Comparison of ENCODE assay signal across 13 mouse cellular contexts in the genomic region with DNA sequence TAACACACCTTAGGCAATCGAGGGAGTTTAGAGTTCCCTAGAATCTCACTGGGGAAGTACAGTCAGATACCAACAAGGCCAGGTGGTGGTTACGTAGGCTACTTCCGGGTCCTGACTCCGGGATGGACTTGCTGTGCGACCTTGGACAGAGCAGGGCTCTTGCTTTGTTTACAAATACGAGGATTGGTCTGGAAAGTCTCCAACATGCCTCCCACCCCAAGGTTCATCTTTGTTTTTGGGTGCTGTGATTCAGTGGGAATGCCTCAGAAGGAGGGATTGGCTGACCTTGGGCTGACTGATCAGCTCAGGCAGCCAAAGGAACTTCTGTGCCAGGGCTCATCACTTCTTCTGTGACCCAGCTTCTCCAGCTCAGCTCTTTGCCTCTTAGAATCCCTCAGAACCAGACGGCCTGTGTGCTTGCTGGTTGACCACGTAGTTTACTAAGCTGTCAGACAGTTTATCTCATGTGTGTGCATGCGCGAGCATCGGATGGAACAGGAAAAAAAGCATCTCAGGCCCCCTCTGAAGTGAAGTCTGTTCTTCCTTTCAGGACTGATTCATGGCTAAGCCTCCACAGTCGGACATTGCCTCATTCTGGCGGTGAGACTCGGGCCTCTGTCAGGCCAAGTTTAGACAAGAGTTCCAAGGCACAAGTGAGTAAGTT. TPM values are rescaled to one million over a fixed set of nuclear protein-coding genes. Genes with fewer than 3 reads are reported as not detected.
DNase-seq lines count a peak whose midpoint lies in the region; ATAC-seq and TF ChIP-seq lines count a peak whose summit lies in the region.
"Had no signal": no experiment of that assay in that cellular context is flagged by ENCODE, and none has a peak within 500 bp of the region (broad histone marks: within the 10 kb centered on the region; RNA-seq: fewer than 3 reads in every experiment).

No protein-coding gene starts in this region.

- no peak overlapping the region for H3K27ac ChIP-seq in kidney, adult 2 months (ENCODE audit: insufficient read depth, low read depth, low read length)
- H3K27ac ChIP-seq in heart, embryonic 13.5 days (replicated peaks), result 0 out of 2 replicates have a peak overlapping the region, but pooled peaks have one; percentile 8
- no peak overlapping the region for H3K27ac ChIP-seq in forebrain, embryonic 12.5 days
- H3K27ac ChIP-seq: embryonic facial prominence, embryonic 13.5 days; layer of hippocampus, adult 2 months; liver, embryonic 15.5 days; neural tube, embryonic 12.5 days had no signal

- H3K4me3 ChIP-seq in kidney, adult 2 months (ENCODE audit: insufficient read depth, low read depth, low read length), result no peak overlapping the region
- no peak overlapping the region for H3K4me3 ChIP-seq in heart, embryonic 13.5 days
- no peak overlapping the region for H3K4me3 ChIP-seq in forebrain, embryonic 12.5 days (replicated peaks)
- H3K4me3 ChIP-seq: embryonic facial prominence, embryonic 13.5 days; layer of hippocampus, adult 2 months; liver, embryonic 15.5 days; neural tube, embryonic 12.5 days had no signal

- ATAC-seq in heart, embryonic 13.5 days (ENCODE audit: extremely low read depth, insufficient number of reproducible peaks, low FRiP score, low TSS enrichment), result no peak
- no peak for ATAC-seq in forebrain, embryonic 12.5 days (ENCODE audit: low FRiP score)

- WGBS in kidney, adult 2 months, result 78% methylated on average over 14 of the region's 14 CpGs
- 68% methylated on average over 14 of the region's 14 CpGs for WGBS in heart, embryonic 13.5 days
- WGBS in forebrain, embryonic 12.5 days, result 86% methylated on average over 14 of the region's 14 CpGs

- peak; percentile 11 for DNase-seq in kidney, adult 2 months
- DNase-seq in kidney, postnatal 14 days, result no peak
- peak; percentile 88 for DNase-seq in adrenal gland, adult 2 months
- DNase-seq in lung, postnatal 4 days, result peak; percentile 54 to 81
- DNase-seq in cerebellum, adult 18-20 months, result no peak
- DNase-seq in right cerebral cortex, postnatal 36 days (ENCODE audit: low spot score in 2 of 2), result no peak

- TF ChIP-seq CTCF in kidney, adult 2 months (conservative IDR thresholded peaks at IDR 0.05; ENCODE audit: insufficient read depth, insufficient read length, low read depth, low read length), result no peak

- no peaks in the 10 kb centered on the region for H3K4me1 ChIP-seq in kidney, adult 2 months (ENCODE audit: control insufficient read depth, insufficient read depth, low read length)
- peaks cover 60% of the 10 kb centered on the region for H3K4me1 ChIP-seq in heart, embryonic 13.5 days
- peaks cover 10% of the 10 kb centered on the region; the same call in 1 of the 2 replicates for H3K4me1 ChIP-seq in forebrain, embryonic 12.5 days
- H3K4me1 ChIP-seq: liver, embryonic 15.5 days had no signal

- no peaks in the 10 kb centered on the region for H3K9me3 ChIP-seq in heart, embryonic 13.5 days
- H3K9me3 ChIP-seq in forebrain, embryonic 12.5 days, result no peaks in the 10 kb centered on the region
- H3K9me3 ChIP-seq: embryonic facial prominence, embryonic 13.5 days; liver, embryonic 15.5 days; neural tube, embryonic 12.5 days had no signal

- H3K9ac ChIP-seq in heart, embryonic 13.5 days, result no peak overlapping the region
- no peak overlapping the region for H3K9ac ChIP-seq in forebrain, embryonic 12.5 days
- H3K9ac ChIP-seq: embryonic facial prominence, embryonic 13.5 days; liver, embryonic 15.5 days; neural tube, embryonic 12.5 days had no signal

- H3K36me3 ChIP-seq in kidney, adult 2 months (ENCODE audit: control insufficient read depth, insufficient read depth, low read length), result no peaks in the 10 kb centered on the region
- H3K36me3 ChIP-seq in heart, embryonic 13.5 days, result no peaks in the 10 kb centered on the region
- H3K36me3 ChIP-seq in forebrain, embryonic 12.5 days (replicated peaks), result no peaks in the 10 kb centered on the region
- H3K36me3 ChIP-seq: embryonic facial prominence, embryonic 13.5 days; liver, embryonic 15.5 days; neural tube, embryonic 12.5 days had no signal

- TF ChIP-seq POLR2A in kidney, adult 2 months (IDR thresholded peaks at IDR 0.05; ENCODE audit: low read depth, low read length), result no peak

- H3K4me2 ChIP-seq in heart, embryonic 13.5 days, result no peak overlapping the region
- H3K4me2 ChIP-seq in forebrain, embryonic 12.5 days, result no peak overlapping the region
- H3K4me2 ChIP-seq: embryonic facial prominence, embryonic 13.5 days; liver, embryonic 15.5 days; neural tube, embryonic 12.5 days had no signal

- H3K27me3 ChIP-seq in kidney, adult 2 months (replicated peaks; ENCODE audit: control insufficient read depth, insufficient read depth, low read length), result no peaks in the 10 kb centered on the region
- no peaks in the 10 kb centered on the region for H3K27me3 ChIP-seq in heart, embryonic 13.5 days (replicated peaks)
- H3K27me3 ChIP-seq in forebrain, embryonic 12.5 days, result peaks cover 12% of the 10 kb centered on the region; the same call in 1 of the 2 replicates
- H3K27me3 ChIP-seq: embryonic facial prominence, embryonic 13.5 days; liver, embryonic 15.5 days; neural tube, embryonic 12.5 days had no signal

RNA-seq across cellular contexts. Expression of a gene that starts 20.7 kb away (rescaled TPM):
- polyA plus RNA-seq in kidney, adult 2 months (2012; rRNA removed), result 18.8 and 20.8 TPM in 2 replicates
- total RNA-seq in adrenal gland, adult 2 months (2021), result 10 to 100 TPM; 30.7 to 69.6 TPM
- 80.5 and 129 TPM in 2 replicates for polyA plus RNA-seq in adrenal gland, adult 2 months (2012; rRNA removed)
- 59.4 and 64.5 TPM in 2 replicates for polyA plus RNA-seq in heart, embryonic 13.5 days (2015; fragmentation: Nextera tagmentation; extraction: Ambion mirVana)
- polyA plus RNA-seq in forebrain, embryonic 12.5 days (2016; fragmentation: Nextera tagmentation; extraction: Ambion mirVana), result 21.4 and 24.0 TPM in 2 replicates

RNA-seq across cellular contexts. Expression of a gene that starts 40.3 kb away (rescaled TPM):
- 0.19 TPM in 2 replicates for polyA plus RNA-seq in kidney, adult 2 months (2012; rRNA removed)
- total RNA-seq in adrenal gland, adult 2 months (2021), result under 1 TPM in 1 of 2 experiments, not detected in 1; 0.49 TPM
- not detected in 2 replicates for polyA plus RNA-seq in adrenal gland, adult 2 months (2012; rRNA removed)
- 0.19 and 3.0 TPM in 2 replicates for polyA plus RNA-seq in heart, embryonic 13.5 days (2015; fragmentation: Nextera tagmentation; extraction: Ambion mirVana)
- polyA plus RNA-seq in forebrain, embryonic 12.5 days (2016; fragmentation: Nextera tagmentation; extraction: Ambion mirVana), result not detected in 2 replicates
- total RNA-seq: layer of hippocampus, adult 2 months had no signal
- polyA plus RNA-seq: embryonic facial prominence, embryonic 13.5 days; heart, postnatal 0 days; neural tube, embryonic 12.5 days had no signal

Comparison
In these comparisons a context has a peak if more than half of its experiments do, and no peak if none do; other contexts are left out.
1. DNase-seq: peak in kidney, adult 2 months (single experiment), adrenal gland, adult 2 months (single experiment) and lung, postnatal 4 days (2 of 2); none in kidney, postnatal 14 days (single experiment), cerebellum, adult 18-20 months (0 of 2) and right cerebral cortex, postnatal 36 days (0 of 2).